Mouse (Mus musculus) heart, adult 2 months (tissue): ENCODE results near the gene Map2k4.

Experiments used
- CTCF ChIP-seq: fragments of 200-600 bp; IDR thresholded peaks from 2 replicates; pipeline ENCODE4 v1.8.1; 2022; ENCODE audit warnings: antibody characterized with exemption, mild to moderate bottlenecking, moderate library complexity
- EP300 ChIP-seq: fragments of 200-500 bp; IDR thresholded peaks from 2 replicates; pipeline ENCODE4 v1.6.1; 2011; ENCODE audit warnings: low read depth, low read length, control low read depth; ENCODE audit not compliant: insufficient read depth
- POLR2A ChIP-seq: fragments of 200-500 bp; IDR thresholded peaks from 2 replicates; pipeline ENCODE4 v1.6.1; 2011; ENCODE audit warnings: mild to moderate bottlenecking, low read depth, low read length, control low read depth; ENCODE audit not compliant: insufficient read depth

- TF ChIP-seq CTCF (no peak), POLR2A (no peak), EP300 (no peak)
These were observed 33.9 kb downstream of the Map2k4 start for GRCm38 (mm10) chr11:65754161-65754560.
